Mouse (Mus musculus): ENCODE measurements around the gene Fam126a. TPM values are rescaled to one million over a fixed set of nuclear protein-coding genes. Genes with fewer than 3 reads are reported as not detected.

The Fam126a gene
- polyA plus RNA-seq, 1 experiment from 2014 or later = 41.3 TPM

DNA sequence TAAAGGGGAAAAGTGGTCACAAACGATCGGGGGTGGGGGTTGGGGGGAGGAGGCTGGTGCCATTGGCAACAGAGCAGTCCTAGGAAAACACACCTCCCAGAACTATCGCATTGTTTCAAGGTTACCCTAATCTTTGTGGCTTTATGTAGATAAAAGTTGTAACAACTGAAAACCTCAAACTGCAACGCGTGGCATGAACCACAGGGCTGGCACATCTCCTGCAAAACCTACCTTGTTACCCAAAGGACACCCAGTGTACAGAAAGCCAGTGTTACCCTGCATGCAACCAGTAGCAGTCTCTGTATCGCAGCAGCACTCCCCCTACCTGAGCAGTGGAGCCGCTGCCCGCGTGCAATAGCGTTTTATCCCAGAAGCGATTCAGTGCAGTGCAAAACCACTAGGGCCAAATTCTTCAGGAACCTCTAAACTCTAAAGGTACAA lies 1.1 kb downstream of the Fam126a start:
- H3K36me3 ChIP-seq (ENCODE audit: inconsistent target) = no peaks in the 10 kb centered on the region
- peak overlapping the region; percentile 37 for H3K27ac ChIP-seq
- H3K79me2 ChIP-seq (ENCODE audit: inconsistent target) = peaks cover 56% of the 10 kb centered on the region
- WGBS (ENCODE audit: missing documents) = 2% methylated on average over 11 of the region's 11 CpGs
- peak overlapping the region; percentile 72 for H3K4me3 ChIP-seq (ENCODE audit: inconsistent target)

DNA sequence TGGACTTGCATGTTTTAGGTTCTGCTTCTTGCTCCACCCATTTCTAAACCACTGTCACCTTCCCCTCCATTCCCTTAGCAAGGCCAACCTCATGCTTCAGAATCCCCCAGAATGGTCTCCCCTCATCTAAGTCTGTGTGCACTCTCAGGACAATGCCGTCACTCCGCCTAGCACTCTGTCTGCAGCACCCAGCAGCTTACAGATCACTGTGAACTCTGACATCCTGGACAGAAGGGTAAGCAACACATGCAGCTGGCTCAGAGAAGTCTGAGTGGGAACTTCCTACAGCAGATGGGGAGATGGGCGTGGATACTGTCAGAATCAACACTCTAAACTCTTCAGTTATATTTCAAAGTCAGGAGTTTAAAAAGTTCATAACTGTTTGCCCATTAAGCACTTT lies 5.5 kb downstream of the Fam126a start:
- H3K36me3 ChIP-seq (ENCODE audit: inconsistent target) = no peaks in the 10 kb centered on the region
- H3K4me3 ChIP-seq (ENCODE audit: inconsistent target) = no peak overlapping the region
- 98% methylated on average over 3 of the region's 3 CpGs for whole genome bisulfite sequencing (ENCODE audit: missing documents)
- H3K27ac ChIP-seq = no peak overlapping the region
- H3K79me2 ChIP-seq (ENCODE audit: inconsistent target) = peaks cover 99% of the 10 kb centered on the region

DNA sequence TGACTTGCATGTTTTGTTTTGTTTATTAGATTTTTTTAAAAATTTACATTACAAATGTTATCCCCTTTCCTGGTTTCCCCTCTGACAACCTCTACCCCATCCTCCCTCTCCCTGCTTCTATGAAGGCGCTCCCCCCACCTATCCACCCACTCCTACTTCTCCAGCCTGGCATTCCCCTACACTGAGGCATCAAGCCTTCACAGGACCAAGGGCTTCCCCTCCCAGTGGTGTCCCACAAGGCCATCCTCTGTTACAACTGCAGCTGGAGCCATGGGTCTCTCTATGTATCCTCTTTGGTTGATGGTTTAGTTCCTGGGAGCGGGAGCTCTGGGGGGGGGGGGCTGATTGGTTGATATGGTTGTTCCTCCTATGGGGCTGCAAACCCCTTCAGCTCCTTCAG lies 7.3 kb downstream of the Fam126a start:
- no peak overlapping the region for H3K4me3 ChIP-seq (ENCODE audit: inconsistent target)
- no peaks in the 10 kb centered on the region for H3K36me3 ChIP-seq (ENCODE audit: inconsistent target)
- H3K79me2 ChIP-seq (ENCODE audit: inconsistent target) = peaks cover 99% of the 10 kb centered on the region
- 100% methylated on average over 1 of the region's 2 CpGs for WGBS (ENCODE audit: missing documents)
- no peak overlapping the region for H3K27ac ChIP-seq

DNA sequence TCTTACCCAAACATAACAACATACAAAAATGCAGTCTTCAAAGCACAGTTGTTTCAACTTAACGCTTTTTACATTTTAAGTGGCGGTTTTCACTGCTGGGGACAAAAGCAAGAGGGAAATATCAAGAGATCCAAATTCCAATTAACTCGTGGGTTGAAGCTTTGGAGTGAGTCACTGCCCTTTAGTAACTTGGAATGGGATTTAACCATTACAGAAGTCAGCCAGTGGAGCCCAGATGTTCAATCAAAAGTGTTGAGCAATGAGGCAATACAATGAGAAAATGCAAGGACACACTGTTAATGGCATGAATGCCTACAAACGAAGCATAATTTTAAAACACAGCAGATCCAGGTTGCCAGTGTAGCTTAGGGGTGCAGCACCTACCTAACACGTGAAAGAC lies 8.8 kb downstream of the Fam126a start:
- H3K27ac ChIP-seq = no peak overlapping the region
- H3K79me2 ChIP-seq (ENCODE audit: inconsistent target) = peaks cover 99% of the 10 kb centered on the region
- 89% methylated on average over 5 of the region's 5 CpGs for WGBS (ENCODE audit: missing documents)
- no peaks in the 10 kb centered on the region for H3K36me3 ChIP-seq (ENCODE audit: inconsistent target)
- H3K4me3 ChIP-seq (ENCODE audit: inconsistent target) = no peak overlapping the region

DNA sequence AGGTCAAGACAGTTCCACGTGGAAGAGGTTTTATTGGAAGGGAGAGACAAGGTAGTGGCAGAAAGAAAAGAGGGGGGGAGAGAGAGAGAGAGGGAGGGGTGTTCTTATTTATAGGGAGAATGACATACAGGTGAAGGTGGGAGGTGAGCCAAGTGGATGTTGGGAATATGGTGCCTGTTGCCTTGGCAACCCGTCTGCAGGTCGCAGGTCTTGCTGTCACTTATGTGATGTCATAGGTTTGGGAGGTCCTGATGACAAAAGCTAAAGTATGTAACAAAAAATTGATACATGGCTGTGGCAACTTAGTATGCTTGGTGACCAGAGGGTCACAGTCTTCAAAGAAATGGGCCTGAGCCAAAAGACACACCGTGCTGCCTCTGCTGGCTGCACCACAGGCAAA lies 10.1 kb downstream of the Fam126a start:
- Histone ChIP-seq H3K36me3 (ENCODE audit: inconsistent target) (no peaks in the 10 kb centered on the region), H3K79me2 (ENCODE audit: inconsistent target) (peaks cover 99% of the 10 kb centered on the region), H3K27ac (no peak overlapping the region), H3K4me3 (ENCODE audit: inconsistent target) (no peak overlapping the region)
- 98% methylated on average over 4 of the region's 4 CpGs for WGBS (ENCODE audit: missing documents)

DNA sequence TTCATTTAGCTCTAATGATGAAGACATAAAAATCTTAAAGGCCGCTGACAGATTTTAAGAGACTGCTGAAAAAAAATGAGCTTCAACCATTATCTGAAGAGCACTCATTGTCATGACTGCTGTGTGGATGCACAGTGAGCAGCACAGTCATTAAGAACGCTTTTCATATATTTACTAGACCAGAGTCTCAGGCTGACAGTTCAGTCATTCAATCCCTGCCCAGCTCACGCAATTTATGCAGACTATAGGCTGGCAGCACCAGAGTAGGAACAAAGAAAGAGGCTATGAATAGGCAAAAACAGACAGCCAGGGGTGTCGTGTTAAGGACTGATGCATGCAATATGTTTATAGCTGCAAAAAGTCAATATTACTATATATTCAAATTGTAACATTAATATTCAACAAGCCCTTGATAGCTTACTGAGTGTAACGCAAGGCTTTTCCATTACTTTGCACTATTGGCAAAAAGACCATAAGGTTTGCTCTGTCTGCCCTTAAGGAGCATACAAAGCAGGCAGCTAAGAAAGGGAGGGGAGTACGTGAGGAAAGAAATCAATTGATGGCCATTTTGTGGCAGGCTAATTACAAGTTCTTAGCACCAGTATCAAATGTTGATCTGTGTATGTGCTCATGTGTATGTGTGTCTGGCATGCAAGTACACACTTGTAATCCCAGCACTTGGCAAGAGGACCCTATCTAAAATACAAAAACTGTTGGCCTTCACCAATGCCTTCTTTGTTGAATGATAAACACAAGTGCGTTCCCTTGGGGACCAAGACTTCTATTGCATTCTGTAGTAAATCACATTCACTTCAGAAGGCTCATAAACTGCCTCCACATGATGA lies 10.9 kb downstream of the Fam126a start:
- H3K79me2 ChIP-seq (ENCODE audit: inconsistent target) = peaks cover 96% of the 10 kb centered on the region
- no peak overlapping the region for H3K27ac ChIP-seq
- no peak overlapping the region for H3K4me3 ChIP-seq (ENCODE audit: inconsistent target)
- no peaks in the 10 kb centered on the region for H3K36me3 ChIP-seq (ENCODE audit: inconsistent target)
- WGBS (ENCODE audit: missing documents) = 96% methylated on average over 7 of the region's 7 CpGs

DNA sequence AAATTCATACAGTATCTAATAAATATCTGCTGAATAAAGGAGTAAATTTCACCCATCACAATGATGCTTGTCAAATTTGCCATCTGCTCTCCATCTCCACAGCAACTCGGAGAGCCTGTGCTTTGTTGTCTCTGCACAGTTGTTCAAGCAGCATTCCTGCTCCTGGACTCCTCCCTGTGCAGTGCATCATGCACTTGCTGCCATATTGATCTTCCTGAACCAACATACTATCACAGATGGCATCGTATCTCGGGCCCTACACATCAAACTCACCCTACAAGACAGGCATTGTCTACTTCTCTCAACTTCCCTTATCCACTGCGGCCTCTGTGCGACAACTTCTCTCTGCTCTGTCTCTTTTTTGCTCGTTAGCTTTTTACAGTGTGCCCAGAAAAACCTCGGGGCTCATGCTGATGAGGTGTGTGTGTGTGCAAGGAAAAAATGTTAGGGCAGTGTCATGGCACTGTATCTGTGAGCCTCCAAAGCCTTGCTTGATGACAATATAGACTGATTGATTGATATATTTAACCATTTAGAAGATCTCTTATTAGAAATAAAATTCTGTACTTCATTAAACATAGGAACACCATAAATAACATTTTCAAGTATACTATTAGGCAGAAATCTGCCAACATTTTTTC lies 11.7 kb downstream of the Fam126a start:
- WGBS (ENCODE audit: missing documents) = 89% methylated on average over 7 of the region's 7 CpGs
- H3K36me3 ChIP-seq (ENCODE audit: inconsistent target) = no peaks in the 10 kb centered on the region
- H3K27ac ChIP-seq = no peak overlapping the region

DNA sequence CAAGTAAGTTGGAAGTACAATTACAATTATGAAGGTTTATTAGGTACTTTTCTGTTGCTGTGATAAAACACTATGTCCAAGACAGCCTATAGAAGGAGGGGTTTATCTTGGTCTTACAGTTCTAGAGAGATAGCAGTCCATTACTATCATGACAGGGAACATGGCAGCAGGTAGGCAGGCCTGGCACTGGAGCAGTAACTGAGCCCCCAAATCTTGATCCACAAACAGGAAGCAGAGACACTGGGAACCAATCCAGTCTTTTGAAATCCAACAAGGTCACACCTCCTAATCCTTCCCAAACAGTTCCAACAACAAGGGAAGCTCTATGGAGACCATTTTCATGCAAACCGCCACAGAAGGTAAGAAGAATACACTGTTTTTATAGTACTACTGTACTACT lies 13.6 kb downstream of the Fam126a start:
- WGBS (ENCODE audit: missing documents) = 100% methylated on average over 1 of the region's 1 CpGs
- Histone ChIP-seq H3K79me2 (ENCODE audit: inconsistent target) (peaks cover 95% of the 10 kb centered on the region), H3K36me3 (ENCODE audit: inconsistent target) (no peaks in the 10 kb centered on the region), H3K27ac (no peak overlapping the region), H3K4me3 (ENCODE audit: inconsistent target) (no peak overlapping the region)

More for the DNA sequence above, 11.7 kb downstream of the Fam126a start:
- H3K79me2 ChIP-seq (ENCODE audit: inconsistent target) = peaks cover 95% of the 10 kb centered on the region
- H3K4me3 ChIP-seq (ENCODE audit: inconsistent target) = no peak overlapping the region

DNA sequence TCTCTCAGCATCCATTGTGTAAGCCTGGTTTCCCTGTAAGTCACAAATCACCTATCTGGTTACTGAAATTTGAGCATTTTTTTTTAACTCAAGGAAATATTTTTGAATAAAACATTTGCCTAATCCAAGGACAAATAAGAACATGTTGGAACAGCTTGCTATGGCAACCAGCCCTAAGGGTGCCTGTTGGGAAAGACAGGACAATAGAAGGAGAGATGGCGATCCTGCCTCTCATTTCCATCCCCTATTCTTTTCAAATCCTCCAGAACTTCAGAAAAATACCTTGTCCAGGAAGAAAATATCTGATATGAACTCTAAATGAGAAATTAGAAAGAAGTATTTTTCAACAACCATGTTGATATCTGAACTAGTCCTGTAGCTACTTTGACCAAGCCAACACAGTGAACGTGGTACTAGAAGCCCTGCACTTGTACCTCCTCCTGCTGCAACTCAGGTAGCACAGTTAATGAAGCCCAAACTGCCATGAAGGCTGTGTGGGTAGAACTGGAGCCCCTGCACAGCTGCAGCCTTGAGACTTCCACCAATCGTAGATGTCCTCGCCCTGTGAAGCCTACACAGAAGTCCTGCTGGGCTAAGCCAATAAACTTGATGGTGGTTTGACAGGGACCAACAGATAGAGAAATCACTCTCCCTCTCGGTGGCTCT lies 17.0 kb downstream of the Fam126a start:
- Histone ChIP-seq H3K27ac (no peak overlapping the region), H3K36me3 (ENCODE audit: inconsistent target) (no peaks in the 10 kb centered on the region), H3K79me2 (ENCODE audit: inconsistent target) (peaks cover 76% of the 10 kb centered on the region), H3K4me3 (ENCODE audit: inconsistent target) (no peak overlapping the region)
- 98% methylated on average over 5 of the region's 5 CpGs for WGBS (ENCODE audit: missing documents)

DNA sequence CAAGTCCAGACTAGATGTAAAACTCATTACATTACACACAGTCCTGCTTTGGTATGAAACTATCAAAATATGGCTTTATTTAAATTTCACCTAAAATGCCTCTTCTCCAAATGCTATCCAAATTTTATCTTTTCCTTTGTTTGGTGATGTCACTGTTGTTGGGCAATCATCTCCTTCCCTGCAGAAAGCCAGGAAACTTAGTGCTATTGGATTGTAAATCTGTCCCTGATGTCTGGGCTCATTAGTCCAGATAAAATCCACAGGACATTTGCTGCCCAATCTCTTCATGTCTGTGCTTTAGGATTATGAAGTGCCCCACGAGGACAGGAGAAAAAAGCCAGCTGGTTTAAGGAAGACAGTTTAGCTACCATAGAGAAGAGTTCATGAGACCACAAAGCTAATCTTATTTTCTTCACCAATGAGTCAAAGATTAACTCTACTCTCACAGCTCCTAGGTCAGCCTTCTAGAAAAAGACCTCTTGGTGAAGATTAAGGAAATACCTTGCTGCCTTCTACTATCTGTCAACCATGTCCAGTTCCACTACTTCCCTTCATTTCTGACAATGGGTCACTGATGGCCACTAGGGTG lies 31.3 kb downstream of the Fam126a start:
- H3K79me2 ChIP-seq (ENCODE audit: inconsistent target) = peaks cover 71% of the 10 kb centered on the region
- 75% methylated on average over 1 of the region's 1 CpGs for WGBS (ENCODE audit: missing documents)
- no peak overlapping the region for H3K4me3 ChIP-seq (ENCODE audit: inconsistent target)
- H3K36me3 ChIP-seq (ENCODE audit: inconsistent target) = 0 out of 2 replicates have a peak, but pooled peaks cover 12% of the 10 kb centered on the region
- no peak overlapping the region for H3K27ac ChIP-seq

DNA sequence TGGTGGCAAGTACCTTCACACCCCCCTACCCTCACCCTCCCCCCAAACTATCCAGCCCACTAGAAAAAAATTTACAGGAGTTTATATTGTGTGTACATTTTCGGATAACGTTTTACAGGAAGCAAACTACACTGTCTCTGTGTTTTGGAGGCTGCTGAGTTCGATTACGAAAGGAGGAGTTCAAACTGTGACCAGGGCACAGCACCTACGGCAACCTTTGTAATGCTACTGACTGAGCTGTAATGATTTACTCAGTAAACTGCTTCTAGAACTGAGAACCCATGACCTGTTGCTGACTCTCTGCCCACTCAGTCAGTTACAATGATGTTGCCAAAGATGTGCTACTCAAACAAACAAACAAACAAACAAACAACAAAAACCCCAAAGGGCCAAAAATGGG lies 34.5 kb downstream of the Fam126a start:
- Histone ChIP-seq H3K27ac (no peak overlapping the region), H3K4me3 (ENCODE audit: inconsistent target) (no peak overlapping the region), H3K36me3 (ENCODE audit: inconsistent target) (0 out of 2 replicates have a peak, but pooled peaks cover 12% of the 10 kb centered on the region)

DNA sequence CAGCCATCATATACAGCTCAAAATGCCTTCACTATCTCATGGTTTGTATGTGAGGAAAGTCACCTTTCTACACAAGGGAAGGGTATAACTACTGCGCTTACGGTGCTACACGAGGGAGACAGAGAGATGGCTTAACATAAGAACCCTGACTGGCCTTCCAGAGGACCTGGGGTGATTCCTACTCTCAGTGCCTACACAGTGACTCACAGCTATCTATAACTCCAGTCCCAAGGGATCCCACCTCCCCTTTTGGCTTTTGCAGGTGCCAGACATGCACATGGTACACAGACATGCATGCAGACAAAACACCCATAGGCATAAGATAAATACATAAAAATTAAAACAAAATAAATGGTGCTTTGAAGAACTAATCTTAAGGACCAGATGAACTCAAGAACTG lies 35.6 kb downstream of the Fam126a start:
- Histone ChIP-seq H3K27ac (no peak overlapping the region), H3K4me3 (ENCODE audit: inconsistent target) (no peak overlapping the region), H3K36me3 (ENCODE audit: inconsistent target) (peaks cover 12% of the 10 kb centered on the region; the same call in 1 of the 2 replicates), H3K79me2 (ENCODE audit: inconsistent target) (peaks cover 60% of the 10 kb centered on the region)
- WGBS (ENCODE audit: missing documents) = 81% methylated on average over 3 of the region's 3 CpGs

More for the DNA sequence above, 34.5 kb downstream of the Fam126a start:
- WGBS (ENCODE audit: missing documents) = 95% methylated on average over 5 of the region's 5 CpGs
- peaks cover 66% of the 10 kb centered on the region for H3K79me2 ChIP-seq (ENCODE audit: inconsistent target)

DNA sequence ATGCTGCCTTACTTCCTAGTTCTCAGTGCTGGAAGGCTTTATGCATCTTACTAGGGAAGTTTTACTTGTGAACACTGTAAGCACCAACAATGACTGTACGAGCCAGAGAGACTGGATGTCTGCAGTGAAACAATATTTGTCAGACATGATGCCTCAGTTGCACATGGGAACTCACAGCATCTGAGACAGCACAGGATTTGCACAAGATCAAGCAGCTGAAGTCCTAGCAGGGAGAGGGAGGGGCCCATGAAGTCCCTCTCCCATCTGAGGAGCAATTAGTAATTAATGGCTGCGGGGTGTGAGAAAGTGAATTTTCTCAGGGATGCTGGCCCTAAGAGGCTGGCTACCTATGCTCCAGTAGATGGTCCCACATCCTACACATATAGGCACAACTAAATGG lies 36.3 kb downstream of the Fam126a start:
- H3K27ac ChIP-seq = no peak overlapping the region
- H3K4me3 ChIP-seq (ENCODE audit: inconsistent target) = no peak overlapping the region
- H3K79me2 ChIP-seq (ENCODE audit: inconsistent target) = peaks cover 60% of the 10 kb centered on the region
- 100% methylated on average over 2 of the region's 2 CpGs for WGBS (ENCODE audit: missing documents)
- peaks cover 12% of the 10 kb centered on the region; the same call in 1 of the 2 replicates for H3K36me3 ChIP-seq (ENCODE audit: inconsistent target)

DNA sequence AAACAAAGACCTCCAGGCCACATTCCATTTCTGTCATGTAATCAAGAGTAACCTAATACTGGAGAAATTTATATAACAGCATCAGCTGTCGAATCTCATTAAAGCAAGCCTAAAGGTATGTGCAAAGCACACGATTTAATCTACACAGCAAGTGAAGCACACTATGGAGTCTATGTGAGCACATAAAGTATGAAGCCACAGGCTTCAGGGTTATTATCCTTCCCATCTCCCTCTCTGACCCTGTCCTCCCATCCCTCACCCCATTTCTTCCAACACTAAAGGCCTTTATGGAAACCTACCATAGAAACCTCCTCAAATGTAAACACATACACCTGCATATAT lies 37.0 kb downstream of the Fam126a start:
- Histone ChIP-seq H3K79me2 (ENCODE audit: inconsistent target) (peaks cover 60% of the 10 kb centered on the region), H3K4me3 (ENCODE audit: inconsistent target) (no peak overlapping the region), H3K36me3 (ENCODE audit: inconsistent target) (peaks cover 11% of the 10 kb centered on the region; the same call in 1 of the 2 replicates), H3K27ac (no peak overlapping the region)
- WGBS (ENCODE audit: missing documents) = 97% methylated on average over 2 of the region's 2 CpGs

Measured in macrophage (primary cell).